Comparison of ENCODE assay signal across 13 mouse cellular contexts in the genomic region with DNA sequence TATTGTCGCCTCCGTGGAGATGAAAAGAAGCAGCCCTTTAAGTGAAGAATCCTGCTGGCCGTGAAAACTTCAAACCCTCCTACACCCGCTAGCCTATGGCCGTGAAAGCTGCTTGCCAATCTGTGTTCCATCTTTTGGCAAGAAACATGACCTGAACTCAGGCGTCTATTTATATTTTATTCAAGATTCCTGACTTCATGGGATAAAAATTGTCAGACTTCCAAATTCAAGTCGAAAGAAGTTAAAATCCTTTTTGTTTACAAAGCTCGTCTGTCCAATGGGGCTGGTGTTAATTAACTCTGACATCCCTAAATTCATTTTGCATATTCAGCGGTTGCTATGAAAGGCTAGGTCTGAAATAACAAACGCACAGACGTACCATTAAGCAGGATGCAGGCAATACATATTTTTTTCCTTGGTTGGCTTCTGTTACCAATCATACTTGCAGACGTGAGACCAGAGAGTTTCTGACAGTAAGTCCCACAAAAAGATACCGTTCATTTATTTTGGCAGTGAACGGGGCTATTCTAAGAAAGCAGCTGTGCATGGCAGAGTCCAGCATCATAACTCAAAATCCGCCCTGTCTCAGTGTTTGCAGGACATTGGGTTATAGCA.
DNase-seq lines count a peak whose midpoint lies in the region; ATAC-seq and TF ChIP-seq lines count a peak whose summit lies in the region.
"Had no signal": no experiment of that assay in that cellular context is flagged by ENCODE, and none has a peak within 500 bp of the region (broad histone marks: within the 10 kb centered on the region; RNA-seq: fewer than 3 reads in every experiment).

No protein-coding gene starts in this region.

- DNase-seq in gastrocnemius, adult 2 months: no peak
- DNase-seq in gastrocnemius, postnatal 25 days: no peak
- no peak for DNase-seq in layer of hippocampus, adult 2 months (ENCODE audit: low spot score in 2 of 2)
- no peak for DNase-seq in layer of hippocampus, adult 11-12 months (ENCODE audit: low spot score)
- peak; percentile 43 for DNase-seq in brain, adult 2 months (ENCODE audit: low read depth, low spot score)
- peak; percentile 36 for DNase-seq in heart, postnatal 0 days (ENCODE audit: low spot score)
- no peak for DNase-seq in B cell, adult 2 months
- no peak for DNase-seq in neural tube, embryonic 10.5 days (ENCODE audit: extremely low spot score, low spot score)
- DNase-seq: adrenal gland, adult 2 months; gastrocnemius, postnatal 36 days; right cerebral cortex, postnatal 14 days; thymus, adult 2 months had no signal

- H3K27me3 ChIP-seq in heart, postnatal 0 days (ENCODE audit: control insufficient read depth, insufficient read depth, low read length): no peaks in the 10 kb centered on the region

- 55% methylated on average over 15 of the region's 15 CpGs for WGBS in heart, postnatal 0 days

- no peaks in the 10 kb centered on the region for H3K9me3 ChIP-seq in heart, postnatal 0 days (replicated peaks; ENCODE audit: control insufficient read depth, low read length)

- intact Hi-C loops in gastrocnemius, adult 2 months (cut with DNase I): no loop called here

- no peak overlapping the region for H3K27ac ChIP-seq in gastrocnemius, adult 2 months
- H3K27ac ChIP-seq in layer of hippocampus, adult 2 months: no peak overlapping the region
- no peak overlapping the region for H3K27ac ChIP-seq in heart, postnatal 0 days (ENCODE audit: low read depth)
- H3K27ac ChIP-seq: liver, embryonic 14.5 days had no signal

- no peaks in the 10 kb centered on the region for H3K36me3 ChIP-seq in heart, postnatal 0 days (replicated peaks; ENCODE audit: control insufficient read depth, insufficient read depth, low read length)

- H3K4me2 ChIP-seq in heart, postnatal 0 days (ENCODE audit: low read depth, low read length): no peak overlapping the region

- H3K4me1 ChIP-seq in heart, postnatal 0 days (ENCODE audit: control insufficient read depth, insufficient read depth): peaks cover 3% of the 10 kb centered on the region; the same call in 1 of the 2 replicates

- TF ChIP-seq CTCF in gastrocnemius, adult 2 months (IDR thresholded peaks at IDR 0.05): no peak
- no peak for TF ChIP-seq CTCF in layer of hippocampus, adult 2 months (conservative IDR thresholded peaks at IDR 0.05)
- TF ChIP-seq CTCF in heart, postnatal 0 days (IDR thresholded peaks at IDR 0.05; ENCODE audit: low read depth): no peak

- no peak overlapping the region for H3K9ac ChIP-seq in heart, postnatal 0 days (replicated peaks; ENCODE audit: low read depth, low read length)
- H3K9ac ChIP-seq: liver, embryonic 14.5 days had no signal

- no peak for ATAC-seq in heart, postnatal 0 days (ENCODE audit: insufficient read depth, low read depth)

- TF ChIP-seq EP300 in heart, postnatal 0 days (IDR thresholded peaks at IDR 0.05; ENCODE audit: low read depth): no peak

- peak overlapping the region; percentile 44 for H3K4me3 ChIP-seq in gastrocnemius, adult 2 months
- H3K4me3 ChIP-seq in layer of hippocampus, adult 2 months: peak overlapping the region; percentile 14
- H3K4me3 ChIP-seq in heart, postnatal 0 days (ENCODE audit: low read depth, low read length): no peak overlapping the region

Comparison
In these comparisons a context has a peak if more than half of its experiments do, and no peak if none do; other contexts are left out.
1. DNase-seq: peak in brain, adult 2 months (single experiment) and heart, postnatal 0 days (single experiment); none in gastrocnemius, adult 2 months (single experiment), gastrocnemius, postnatal 25 days (single experiment), layer of hippocampus, adult 2 months (0 of 2), layer of hippocampus, adult 11-12 months (single experiment), B cell, adult 2 months (0 of 2) and neural tube, embryonic 10.5 days (single experiment).